Mouse (Mus musculus) cerebellum, postnatal 25 days (tissue): ENCODE results near the gene 4930578G10Rik.
"Not testable (repeated sequence)": the region's sequence is repeated elsewhere in the genome, so short reads cannot be mapped to it uniquely, and the experiment has no call there.

ENCODE experiments used
- DNase-seq, 2 experiments: peaks; one replicate each; pipeline ENCODE4 v3.0.0; 2021; ENCODE audit warnings: mixed read lengths in 2 of 2

4930578G10Rik gene

DNA sequence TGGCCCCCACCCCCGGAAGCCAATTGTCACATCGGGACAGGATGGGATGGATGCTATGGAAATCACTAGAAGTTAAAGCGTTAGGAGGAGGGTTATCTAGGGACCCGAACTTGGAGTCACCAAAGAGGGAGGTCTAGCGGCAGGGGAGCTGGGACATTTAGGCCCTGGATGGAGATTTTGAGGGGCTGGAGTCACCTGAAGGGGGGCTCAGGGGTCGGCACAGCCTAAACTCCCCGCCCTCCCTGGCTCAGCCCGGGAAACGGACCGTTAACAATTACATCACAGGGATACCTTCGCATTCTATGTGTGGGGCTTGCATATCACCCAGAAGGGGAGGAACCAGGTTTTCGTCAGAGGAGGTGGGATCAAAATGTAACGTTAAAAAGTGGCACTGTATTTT lies at the start of gene 4930578G10Rik:
Gene 4930578G10Rik (plus strand): TSS at position 301 of the 400 bp plus-strand sequence.
- DNase-seq, result not testable (repeated sequence)

DNA sequence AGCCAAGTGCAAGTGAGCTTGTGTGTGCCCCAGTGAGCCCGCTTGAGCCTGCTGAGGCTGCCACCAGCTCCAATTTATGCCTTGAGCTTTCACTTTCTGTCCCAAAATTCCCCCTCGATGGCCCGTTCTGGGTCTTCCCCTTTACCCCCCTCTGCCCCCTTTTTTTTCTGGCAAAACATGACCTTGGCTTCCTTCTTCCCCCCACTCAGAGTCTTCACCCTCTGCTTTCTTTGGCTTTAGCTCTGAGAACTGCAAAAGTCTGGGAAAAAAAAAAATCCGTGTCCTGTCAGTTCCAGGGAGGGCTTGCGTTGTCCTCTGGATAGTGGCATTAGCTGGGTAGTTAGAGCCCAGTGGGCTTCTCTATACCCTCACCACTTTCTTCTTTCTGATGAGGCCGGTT lies 21.1 kb downstream of the 4930578G10Rik start, which contains the start of gene Ccl19:
Gene Ccl19 (minus strand): TSS at position 101 of the 400 bp plus-strand sequence.
- DNase-seq, result not testable (repeated sequence)

GRCm38 (mm10) chr4:42773893-42774292 lies 38.5 kb downstream of the 4930578G10Rik start, which contains the start of gene Ccl21a:
Gene Ccl21a, minus strand, starts transcription at chr4:42773993.
- not testable (repeated sequence) for DNase-seq

- not testable (repeated sequence) for DNase-seq
These were observed 118.4 kb downstream of the 4930578G10Rik start, which contains the start of gene Fam205a1 for GRCm38 (mm10) chr4:42853788-42854187. Gene Fam205a1, minus strand, starts transcription at chr4:42853888.

GRCm38 (mm10) chr4:42856671-42857070 lies 121.3 kb downstream of the 4930578G10Rik start, which contains the start of gene Gm12394:
Gene Gm12394, minus strand, starts transcription at chr4:42856771.
- DNase-seq, result not testable (repeated sequence)

DNA sequence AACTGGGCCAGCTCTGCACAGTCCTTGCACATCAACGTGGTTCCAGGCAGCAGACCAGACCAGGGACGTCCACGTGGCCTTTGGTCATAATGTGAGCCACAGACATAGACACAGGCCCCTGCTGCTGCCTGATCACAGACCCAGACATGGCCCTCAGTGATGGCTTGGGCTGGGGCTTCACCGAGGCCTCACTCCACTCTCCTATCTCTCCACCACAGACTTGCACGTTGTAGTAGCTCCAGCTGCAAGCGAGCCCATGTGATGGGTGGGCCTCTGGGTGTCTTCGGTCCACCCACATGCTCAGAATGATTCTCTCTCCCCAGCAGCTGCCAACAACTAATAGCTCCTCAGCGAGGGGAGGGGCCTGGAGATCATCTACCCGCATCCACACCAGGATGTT lies 125.1 kb downstream of the 4930578G10Rik start:
- DNase-seq, result not testable (repeated sequence)

DNA sequence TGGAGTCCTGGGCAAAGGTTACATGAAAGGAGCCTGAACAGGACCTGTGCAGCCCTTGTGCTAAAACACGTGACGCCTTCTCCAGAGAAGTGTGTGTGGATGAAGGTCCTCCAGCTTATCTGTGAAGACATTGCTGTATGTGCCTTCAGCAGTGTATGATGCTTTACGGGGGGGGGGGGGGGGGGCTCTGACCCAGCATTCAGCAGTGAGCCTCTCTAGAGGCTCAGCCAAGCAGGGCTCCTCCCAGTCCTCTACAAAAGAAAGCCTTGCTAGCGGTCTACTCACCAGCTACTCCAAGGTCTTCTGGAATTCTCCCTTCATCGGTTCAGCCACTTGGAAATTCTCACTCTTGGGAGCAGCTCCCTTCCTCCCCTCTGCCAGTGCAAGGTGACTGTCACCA lies 128.1 kb downstream of the 4930578G10Rik start:
- not testable (repeated sequence) for DNase-seq

DNA sequence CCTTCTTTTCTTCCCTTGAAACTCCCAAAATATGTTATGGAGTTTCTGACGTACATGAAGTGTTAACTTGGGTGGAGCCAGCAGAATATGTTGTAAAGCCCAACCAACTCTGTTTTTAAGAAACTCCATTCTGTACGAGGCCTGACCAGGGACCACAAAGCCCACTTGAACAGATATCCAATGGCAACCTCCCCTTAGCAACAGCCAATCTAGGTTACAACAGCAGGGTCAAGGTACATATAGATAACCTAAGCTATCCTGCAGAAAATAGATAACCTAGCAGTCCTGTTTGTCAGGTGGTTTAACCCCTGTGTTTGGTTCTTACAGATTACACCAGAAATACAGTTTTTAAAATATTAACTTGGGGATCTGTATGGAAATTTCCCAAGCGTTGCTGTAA lies 132.0 kb downstream of the 4930578G10Rik start:
- no peak for DNase-seq

DNA sequence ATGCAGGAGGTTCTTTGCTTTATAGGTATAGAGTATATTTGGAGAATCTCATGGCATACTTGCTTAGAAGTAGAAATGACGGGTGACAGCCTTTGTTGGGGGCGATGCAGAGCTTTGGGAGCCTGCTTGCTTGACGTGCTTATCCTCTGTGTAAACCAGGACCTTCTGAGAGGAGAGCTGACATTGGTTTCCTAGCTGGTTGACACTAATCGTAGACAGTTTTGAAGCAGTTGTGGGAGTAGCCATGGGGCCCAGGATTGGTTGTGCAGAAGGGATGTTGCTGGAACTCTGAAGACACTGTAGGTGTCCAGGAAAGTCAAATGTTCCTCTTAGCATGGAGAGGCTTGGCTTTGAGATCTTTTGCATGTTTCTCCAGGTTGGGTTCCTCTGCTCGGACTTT lies 132.8 kb downstream of the 4930578G10Rik start:
- no peak for DNase-seq

- no peak for DNase-seq
These were observed 135.4 kb downstream of the 4930578G10Rik start for GRCm38 (mm10) chr4:42870748-42871147.

- DNase-seq, result no peak
These were observed 136.8 kb downstream of the 4930578G10Rik start for GRCm38 (mm10) chr4:42872151-42872550.

DNA sequence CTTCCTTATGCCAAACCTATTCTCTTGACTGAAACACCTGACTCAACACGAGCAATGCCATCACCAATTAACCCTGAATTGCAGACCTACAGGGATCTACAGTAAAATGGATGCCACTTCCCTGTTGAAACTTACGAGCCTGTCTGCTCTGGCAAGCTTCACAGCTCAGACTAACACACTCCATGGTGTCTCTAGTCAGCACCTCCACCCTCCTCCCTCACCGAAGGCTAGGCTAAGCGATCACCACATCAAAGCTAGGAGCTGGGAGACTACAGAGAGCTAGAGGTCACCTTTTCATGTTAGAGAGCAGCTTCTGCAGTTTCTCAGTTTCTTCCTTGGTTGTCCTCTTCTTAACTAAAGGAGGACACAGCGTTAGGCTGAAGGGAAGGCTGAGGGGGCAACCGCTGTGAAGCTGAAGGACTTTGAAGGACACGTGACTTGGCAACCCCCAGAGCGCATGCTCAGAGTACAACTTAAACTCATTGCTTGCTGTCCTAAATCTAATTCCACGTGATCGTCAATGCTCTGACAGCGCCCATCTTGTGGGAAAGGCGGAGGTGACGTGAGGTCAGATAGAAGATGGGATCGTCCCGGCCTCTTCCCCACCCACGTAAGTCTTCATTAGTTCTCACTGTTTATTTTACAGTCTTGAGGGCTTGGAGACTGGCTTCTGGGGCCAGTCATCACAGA lies 137.5 kb downstream of the 4930578G10Rik start:
- DNase-seq, result no peak

DNA sequence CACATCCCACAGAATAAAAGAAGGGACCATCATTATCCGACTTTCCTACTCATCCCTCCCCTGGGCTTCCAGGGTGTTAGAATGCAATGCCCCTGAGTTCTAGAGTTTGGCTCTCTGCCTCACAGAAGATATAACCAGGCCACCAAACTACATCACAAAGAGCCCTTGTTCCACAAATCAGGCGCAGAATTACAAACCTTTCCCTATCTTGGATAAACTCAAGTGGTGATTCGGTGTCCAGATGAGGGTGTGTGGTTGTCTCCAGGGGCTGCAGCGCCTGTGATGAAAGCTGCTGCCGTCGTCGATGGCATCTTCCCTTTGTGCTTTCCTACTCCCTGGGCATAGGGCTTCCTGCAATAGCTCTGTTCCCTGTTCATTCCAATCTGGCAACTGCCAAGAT lies 138.8 kb downstream of the 4930578G10Rik start, which contains the start of gene Fam205c:
Gene Fam205c (minus strand): TSS at position 101 of the 400 bp plus-strand sequence.
- no peak for DNase-seq

- peak; percentile 58 to 73 for DNase-seq
These were observed 141.4 kb downstream of the 4930578G10Rik start for GRCm38 (mm10) chr4:42876586-42877291.

- no peak for DNase-seq
These were observed 142.3 kb downstream of the 4930578G10Rik start for GRCm38 (mm10) chr4:42877657-42878056.

GRCm38 (mm10) chr4:42879829-42880676 lies 144.7 kb downstream of the 4930578G10Rik start:
- peak in 1 of 2 experiments; percentile 20 for DNase-seq

- no peak for DNase-seq
These were observed 145.3 kb downstream of the 4930578G10Rik start for GRCm38 (mm10) chr4:42880677-42880948.

DNA sequence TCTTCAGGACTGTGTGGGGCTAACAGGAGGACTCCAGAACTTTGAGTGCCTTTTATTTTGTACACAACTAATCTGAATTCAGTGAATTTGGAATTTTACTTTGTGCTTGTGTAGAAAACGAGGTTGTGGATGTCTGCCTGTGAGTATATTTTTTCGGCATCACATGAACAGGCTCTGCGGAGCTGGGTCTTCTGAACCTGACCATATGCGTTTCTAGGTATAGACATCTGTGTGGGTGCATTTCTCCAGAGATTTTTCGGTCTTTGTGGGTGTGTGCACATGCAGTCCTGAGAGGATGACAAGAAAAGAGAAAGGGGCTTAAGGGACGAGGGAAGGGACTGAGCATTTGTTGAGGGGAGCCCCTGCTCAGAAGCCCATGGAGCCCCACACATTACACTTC lies 151.6 kb downstream of the 4930578G10Rik start:
- DNase-seq, result no peak

DNA sequence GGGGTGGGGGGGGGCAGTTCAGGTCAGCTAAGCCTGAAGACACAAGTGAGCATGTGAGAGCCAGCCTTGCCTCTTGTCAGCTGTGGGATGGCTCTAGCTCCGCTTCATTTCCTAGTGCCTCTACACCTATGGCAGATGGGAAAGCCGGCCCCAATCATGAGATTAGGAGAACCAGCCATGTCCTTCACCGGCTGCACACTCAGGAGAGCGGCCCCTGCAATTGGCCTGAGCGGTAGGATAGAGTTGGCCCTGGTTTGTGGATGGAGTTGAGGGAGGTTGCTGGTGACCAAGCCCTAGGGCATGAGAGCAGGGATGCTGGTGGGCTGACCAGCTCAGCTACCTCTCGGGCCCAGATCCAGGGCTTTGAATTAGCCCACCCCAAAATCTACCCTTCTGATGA lies 153.5 kb downstream of the 4930578G10Rik start:
- DNase-seq, result no peak

DNA sequence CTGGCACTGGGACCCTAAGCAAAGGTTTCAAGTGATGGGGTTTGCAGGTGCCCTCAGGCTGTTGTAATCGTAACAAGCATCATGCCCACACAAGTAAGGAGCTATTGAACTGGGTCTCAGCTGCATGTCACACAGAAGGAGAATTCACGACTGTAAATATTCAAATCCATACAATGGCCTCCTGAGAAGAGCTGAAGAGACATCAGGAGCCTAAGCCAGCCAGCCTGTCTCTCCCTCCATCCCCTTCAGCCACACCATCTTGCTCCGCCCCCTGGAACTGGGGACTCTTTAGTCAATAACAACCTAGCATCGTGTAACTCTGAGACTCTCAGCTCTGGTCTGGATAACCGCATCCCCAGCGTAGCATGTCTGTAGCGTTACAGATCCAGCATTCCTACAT lies 155.8 kb downstream of the 4930578G10Rik start:
- no peak for DNase-seq

GRCm38 (mm10) chr4:42895118-42895517 lies 159.8 kb downstream of the 4930578G10Rik start:
- DNase-seq, result no peak
